Mouse (Mus musculus): ENCODE data around the gene Hand2. TPM values are rescaled to one million over a fixed set of nuclear protein-coding genes. Genes with fewer than 3 reads are reported as not detected.

Hand2 gene
- polyA plus RNA-seq, 1 experiment from 2014 or later: 12.0 TPM

DNA sequence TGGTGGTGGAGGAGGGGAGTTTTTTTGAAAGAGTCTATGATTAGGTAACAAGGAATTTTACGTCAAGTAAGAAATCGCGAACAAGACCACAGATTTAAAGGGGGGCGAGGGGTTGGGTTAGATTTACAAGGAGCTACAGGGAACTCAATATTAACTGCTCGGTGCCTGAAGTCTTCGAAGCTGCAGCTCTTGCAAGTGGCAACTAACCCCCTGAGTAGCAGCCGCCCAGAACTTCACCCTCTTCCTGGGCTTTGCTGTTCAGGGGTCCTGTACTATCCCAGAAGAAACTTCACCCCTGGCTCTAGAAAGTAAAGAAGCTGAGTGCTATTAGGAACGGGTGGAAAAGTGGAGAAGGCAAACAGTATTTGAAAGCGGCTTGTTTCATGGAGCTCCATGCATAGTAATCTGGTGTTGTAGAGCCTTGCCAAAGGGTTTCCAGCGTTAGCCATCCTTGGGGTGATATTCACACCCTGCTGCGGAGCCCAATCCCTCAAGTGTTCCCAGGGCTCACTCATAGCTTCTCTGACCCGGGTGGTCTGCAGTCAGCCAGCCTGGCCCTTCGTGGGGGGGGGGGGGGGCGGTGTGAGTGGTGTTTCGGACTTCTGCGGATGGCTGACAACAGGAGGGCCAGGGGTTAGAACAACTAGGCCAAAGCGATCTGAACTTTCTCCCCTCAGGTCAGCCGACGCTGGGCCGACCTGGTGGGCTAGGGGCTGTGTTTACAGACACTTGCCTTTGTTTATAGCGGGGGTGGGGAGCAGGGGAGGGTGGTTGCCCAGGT lies 4.5 kb downstream of the Hand2 start:
- Histone ChIP-seq H3K27me3 (replicated peaks) (no peaks in the 10 kb centered on the region), H3K36me3 (peaks cover 39% of the 10 kb centered on the region), H3K4me1 (peaks cover 34% of the 10 kb centered on the region), H3K4me2 (peak overlapping the region; percentile 92), H3K9me3 (no peaks in the 10 kb centered on the region), H3K4me3 (peak overlapping the region; percentile 95), H3K27ac (replicated peaks) (peak overlapping the region; percentile 99), H3K9ac (peak overlapping the region; percentile 100)
- WGBS: 3% methylated on average over 21 of the region's 21 CpGs
- ATAC-seq (ENCODE audit: extremely low read depth, insufficient number of reproducible peaks, low FRiP score, low TSS enrichment): no peak

DNA sequence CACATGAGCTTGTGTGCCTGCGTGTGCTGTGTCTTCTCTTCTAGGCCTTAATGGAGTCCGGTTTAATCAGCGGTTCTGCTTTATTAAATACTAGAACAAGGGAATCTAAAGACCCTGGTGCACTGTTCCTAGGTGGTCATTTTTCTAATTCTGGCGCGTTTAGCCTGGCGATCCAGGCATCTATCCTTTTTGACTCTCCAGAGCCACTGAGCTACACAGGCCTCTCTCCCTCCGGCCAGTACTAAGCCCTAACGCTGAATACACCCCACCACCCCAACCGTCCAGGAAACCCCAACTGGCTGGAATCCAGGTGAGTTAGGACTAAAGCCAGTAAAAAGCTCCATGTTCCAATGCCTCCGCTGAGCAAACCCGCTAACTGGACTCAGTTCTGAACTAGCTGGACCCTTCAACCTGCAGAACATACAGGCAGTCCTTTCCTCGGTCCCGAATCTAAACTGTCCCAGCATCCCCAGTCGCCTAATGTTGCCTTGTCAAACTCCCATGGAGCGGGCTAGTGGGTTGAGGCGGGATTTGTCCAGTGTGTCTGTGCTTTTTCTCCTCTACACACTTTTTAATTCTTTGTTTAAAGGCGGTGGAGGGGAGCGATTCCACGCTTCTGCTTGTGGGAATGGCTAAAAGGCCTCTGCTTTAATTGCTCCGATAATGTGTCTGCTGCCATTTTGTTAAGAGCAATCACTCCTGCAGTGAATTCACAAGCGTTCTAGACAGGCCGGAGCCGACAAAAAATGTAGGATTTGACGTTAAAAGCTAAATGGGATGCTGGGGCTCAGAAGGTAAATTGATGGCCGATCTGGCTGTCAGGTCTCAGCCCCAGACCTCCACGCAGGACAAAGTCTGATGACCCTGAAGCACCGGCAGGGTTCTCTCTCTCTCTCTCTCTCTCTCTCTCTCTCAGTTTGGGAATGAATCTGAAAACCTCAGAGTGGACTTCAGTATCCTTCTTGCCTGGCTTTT lies 5.6 kb downstream of the Hand2 start:
- H3K27ac ChIP-seq (replicated peaks): peak overlapping the region; percentile 99
- no peaks in the 10 kb centered on the region for H3K27me3 ChIP-seq (replicated peaks)
- H3K36me3 ChIP-seq: peaks cover 39% of the 10 kb centered on the region
- peak overlapping the region; percentile 92 for H3K4me2 ChIP-seq
- H3K4me3 ChIP-seq: peak overlapping the region; percentile 95
- peaks cover 38% of the 10 kb centered on the region for H3K4me1 ChIP-seq
- H3K9ac ChIP-seq: peak overlapping the region; percentile 100
- no peak for ATAC-seq (ENCODE audit: extremely low read depth, insufficient number of reproducible peaks, low FRiP score, low TSS enrichment)
- 7% methylated on average over 27 of the region's 27 CpGs for WGBS
- H3K9me3 ChIP-seq: no peaks in the 10 kb centered on the region

DNA sequence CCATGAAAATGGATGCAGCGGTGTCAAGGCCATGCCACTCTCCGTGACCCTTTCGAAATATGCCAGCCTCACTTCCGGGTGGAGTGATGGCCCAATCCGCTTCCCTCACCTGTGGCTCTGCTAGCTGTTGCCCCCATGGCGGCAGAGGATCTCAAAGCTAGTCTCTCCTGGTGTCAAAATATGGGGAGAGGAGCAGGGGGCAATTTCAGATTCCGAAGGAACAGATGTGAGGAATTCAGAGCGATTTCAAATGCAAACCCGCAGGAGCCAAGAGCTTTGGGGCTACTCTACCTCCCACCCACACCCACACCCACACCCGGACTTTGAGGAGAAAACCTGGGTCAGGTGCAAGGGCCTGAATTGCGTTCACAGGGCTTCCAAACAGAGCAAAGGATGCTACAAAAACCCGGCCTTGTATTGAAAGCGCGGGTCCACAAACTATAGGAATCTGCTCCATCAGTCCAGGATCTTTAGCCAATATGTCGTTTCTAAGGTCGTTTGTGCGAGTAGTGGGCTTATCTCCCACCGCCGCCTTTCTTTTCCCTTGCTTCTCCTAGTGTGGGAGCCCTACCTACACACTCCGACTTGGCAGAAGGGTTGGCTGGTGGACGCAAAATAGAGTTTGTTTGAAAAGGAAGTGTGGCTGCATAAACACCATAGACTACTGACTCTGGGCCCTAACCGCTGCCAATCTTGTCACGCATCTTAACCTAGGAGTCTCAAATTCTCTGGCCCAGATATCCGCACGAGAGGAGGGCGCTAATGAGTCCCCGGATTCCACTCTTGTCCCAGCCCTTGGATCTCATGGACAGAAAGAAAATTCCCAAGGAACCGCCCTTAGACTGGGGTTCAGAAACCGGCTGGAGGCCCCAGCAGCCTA lies 6.7 kb downstream of the Hand2 start:
- Histone ChIP-seq H3K4me3 (peak overlapping the region; percentile 95), H3K4me2 (peak overlapping the region; percentile 92), H3K27me3 (replicated peaks) (no peaks in the 10 kb centered on the region), H3K4me1 (peaks cover 38% of the 10 kb centered on the region), H3K27ac (replicated peaks) (peak overlapping the region; percentile 99), H3K36me3 (peaks cover 39% of the 10 kb centered on the region), H3K9me3 (no peaks in the 10 kb centered on the region), H3K9ac (peak overlapping the region; percentile 100)
- WGBS: 5% methylated on average over 29 of the region's 29 CpGs
- no peak for ATAC-seq (ENCODE audit: extremely low read depth, insufficient number of reproducible peaks, low FRiP score, low TSS enrichment)

GRCm38 (mm10) chr8:57328161-57328920 lies 7.6 kb downstream of the Hand2 start:
- peak overlapping the region; percentile 92 for H3K4me2 ChIP-seq
- peak overlapping the region; percentile 95 for H3K4me3 ChIP-seq
- peak; percentile 67 for ATAC-seq (ENCODE audit: extremely low read depth, insufficient number of reproducible peaks, low FRiP score, low TSS enrichment)
- H3K27ac ChIP-seq (replicated peaks): peak overlapping the region; percentile 99
- H3K27me3 ChIP-seq (replicated peaks): no peaks in the 10 kb centered on the region
- H3K9ac ChIP-seq: peak overlapping the region; percentile 100
- WGBS: under 1% methylated on average over 42 of the region's 42 CpGs
- H3K9me3 ChIP-seq: no peaks in the 10 kb centered on the region
- H3K4me1 ChIP-seq: peaks cover 38% of the 10 kb centered on the region
- peaks cover 38% of the 10 kb centered on the region for H3K36me3 ChIP-seq

- Histone ChIP-seq H3K27me3 (replicated peaks) (no peaks in the 10 kb centered on the region), H3K4me1 (peaks cover 38% of the 10 kb centered on the region), H3K36me3 (peaks cover 32% of the 10 kb centered on the region), H3K27ac (replicated peaks) (peak overlapping the region; percentile 99), H3K4me2 (peak overlapping the region; percentile 92), H3K9me3 (no peaks in the 10 kb centered on the region), H3K4me3 (peak overlapping the region; percentile 95), H3K9ac (peak overlapping the region; percentile 100)
- ATAC-seq (ENCODE audit: extremely low read depth, insufficient number of reproducible peaks, low FRiP score, low TSS enrichment): peak; percentile 66; the same call in 1 of the 2 replicates
- 2% methylated on average over 19 of the region's 19 CpGs for WGBS
Observed at GRCm38 (mm10) chr8:57328931-57329341, 8.2 kb downstream of the Hand2 start.

GRCm38 (mm10) chr8:57330106-57330505 lies 9.3 kb downstream of the Hand2 start:
- H3K4me3 ChIP-seq: peak overlapping the region; percentile 2; the same call in 1 of the 2 replicates
- WGBS: 40% methylated on average over 2 of the region's 2 CpGs
- ATAC-seq (ENCODE audit: extremely low read depth, insufficient number of reproducible peaks, low FRiP score, low TSS enrichment): no peak
- peaks cover 41% of the 10 kb centered on the region for H3K4me1 ChIP-seq
- no peaks in the 10 kb centered on the region for H3K27me3 ChIP-seq (replicated peaks)
- H3K27ac ChIP-seq (replicated peaks): peak overlapping the region; percentile 99
- peaks cover 23% of the 10 kb centered on the region for H3K36me3 ChIP-seq
- peak overlapping the region; percentile 92 for H3K4me2 ChIP-seq
- no peaks in the 10 kb centered on the region for H3K9me3 ChIP-seq
- peak overlapping the region; percentile 5 for H3K9ac ChIP-seq

DNA sequence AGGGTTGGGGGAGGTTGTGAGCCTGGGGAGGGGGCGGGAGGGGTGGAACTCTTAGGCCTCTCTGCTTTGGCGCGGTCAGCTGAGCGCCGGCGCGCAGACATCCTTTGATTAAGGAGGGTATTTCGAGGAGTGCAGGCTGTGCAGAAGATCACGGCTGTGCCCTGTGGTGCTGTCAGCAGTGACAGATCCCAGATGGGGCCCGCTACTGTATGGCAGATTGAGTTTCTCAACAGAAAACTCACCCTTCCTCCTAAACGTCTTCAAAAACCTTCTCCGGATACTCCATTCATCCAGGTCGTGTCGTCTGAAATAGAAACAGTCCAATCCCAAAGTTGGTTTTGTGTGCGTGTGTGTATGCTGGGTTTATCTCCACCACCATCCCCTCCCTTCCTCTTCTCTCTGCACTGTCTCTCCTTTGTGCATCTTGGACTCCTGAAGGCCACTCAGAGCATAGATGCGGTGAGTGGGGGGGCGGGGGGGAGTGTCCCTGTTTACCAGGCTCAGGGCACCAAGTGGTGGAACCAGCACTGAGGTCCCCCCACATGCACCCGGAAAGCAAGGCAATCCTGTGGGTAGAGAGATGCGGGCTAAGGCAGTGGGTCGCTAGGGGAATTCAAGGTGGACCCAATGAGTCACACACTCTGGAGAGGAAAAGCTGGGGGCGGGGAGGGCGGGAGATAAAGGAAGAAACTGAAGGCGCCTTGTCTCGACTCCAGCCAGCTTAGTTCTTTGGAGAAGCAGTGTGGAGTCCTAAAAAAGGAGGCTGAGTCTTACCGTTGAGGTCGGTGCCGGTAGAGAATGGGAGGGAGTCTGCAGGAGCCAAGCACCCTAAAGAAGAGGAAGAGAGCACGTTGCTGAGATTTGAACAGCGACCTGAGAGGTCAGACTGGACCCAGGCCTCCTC lies 11.2 kb downstream of the Hand2 start:
- no peaks in the 10 kb centered on the region for H3K9me3 ChIP-seq
- H3K4me1 ChIP-seq: peaks cover 49% of the 10 kb centered on the region
- ATAC-seq (ENCODE audit: extremely low read depth, insufficient number of reproducible peaks, low FRiP score, low TSS enrichment): peak; percentile 44; the same call in 1 of the 2 replicates
- H3K27me3 ChIP-seq (replicated peaks): no peaks in the 10 kb centered on the region
- peak overlapping the region; percentile 92 for H3K4me2 ChIP-seq
- WGBS: 1% methylated on average over 29 of the region's 29 CpGs
- H3K27ac ChIP-seq (replicated peaks): peak overlapping the region; percentile 99
- peak overlapping the region; percentile 96 for H3K9ac ChIP-seq
- peaks cover 5% of the 10 kb centered on the region for H3K36me3 ChIP-seq
- peak overlapping the region; percentile 69 for H3K4me3 ChIP-seq

- Histone ChIP-seq H3K27ac (replicated peaks) (peak overlapping the region; percentile 99), H3K9ac (peak overlapping the region; percentile 96), H3K27me3 (replicated peaks) (no peaks in the 10 kb centered on the region), H3K36me3 (no peaks in the 10 kb centered on the region), H3K4me1 (peaks cover 47% of the 10 kb centered on the region), H3K4me3 (peak overlapping the region; percentile 69), H3K9me3 (no peaks in the 10 kb centered on the region), H3K4me2 (peak overlapping the region; percentile 92)
- WGBS: under 1% methylated on average over 26 of the region's 26 CpGs
- ATAC-seq (ENCODE audit: extremely low read depth, insufficient number of reproducible peaks, low FRiP score, low TSS enrichment): no peak
Observed at GRCm38 (mm10) chr8:57332676-57333482, 12.1 kb downstream of the Hand2 start.

- no peaks in the 10 kb centered on the region for H3K9me3 ChIP-seq
- no peaks in the 10 kb centered on the region for H3K27me3 ChIP-seq (replicated peaks)
- no peaks in the 10 kb centered on the region for H3K36me3 ChIP-seq
- H3K4me2 ChIP-seq: peak overlapping the region; percentile 92
- H3K9ac ChIP-seq: peak overlapping the region; percentile 96
- 1% methylated on average over 9 of the region's 9 CpGs for WGBS
- peaks cover 44% of the 10 kb centered on the region for H3K4me1 ChIP-seq
- no peak for ATAC-seq (ENCODE audit: extremely low read depth, insufficient number of reproducible peaks, low FRiP score, low TSS enrichment)
- peak overlapping the region; percentile 99 for H3K27ac ChIP-seq (replicated peaks)
- peak overlapping the region; percentile 69 for H3K4me3 ChIP-seq
Observed at GRCm38 (mm10) chr8:57333483-57333770, 12.6 kb downstream of the Hand2 start.

All from heart, embryonic 13.5 days (tissue).